Mouse (Mus musculus) embryonic fibroblast, embryonic 13.5 days (primary cell): ENCODE results near the gene Ldlr.

ENCODE experiments used
- CTCF ChIP-seq: IDR thresholded peaks from 2 replicates; pipeline ENCODE4 v1.5.1; 2011; ENCODE audit warnings: mild to moderate bottlenecking, control low read depth, low read length, moderate library complexity, borderline replicate concordance; ENCODE audit not compliant: insufficient read depth
- POLR2A ChIP-seq: IDR thresholded peaks from 2 replicates; pipeline ENCODE4 v1.6.1; 2011; ENCODE audit warnings: low read depth, mild to moderate bottlenecking, control low read depth, low read length, moderate library complexity

- TF ChIP-seq CTCF: no peak
- no peak for TF ChIP-seq POLR2A
These were observed 10.2 kb downstream of the Ldlr start for GRCm38 (mm10) chr9:21733446-21733845.
